Mouse (Mus musculus): ENCODE data around the gene Me1. TPM values are rescaled to one million over a fixed set of nuclear protein-coding genes. Genes with fewer than 3 reads are reported as not detected.

The Me1 gene
- not detected for total RNA-seq (2023)

GRCm38 (mm10) chr9:86695818-86696261 is at the start of gene Me1:
TSS of gene Me1 (minus strand) at chr9:86695953.

GRCm38 (mm10) chr9:86742959-86743911 is 47.5 kb upstream of the Me1 start, which contains the start of gene Prss35:
TSS of gene Prss35 (plus strand) at chr9:86743649.

GRCm38 (mm10) chr9:86571540-86572135 is 124.1 kb downstream of the Me1 start, which contains the start of the genes Pgm3 and Rwdd2a:
TSS of gene Pgm3 (minus strand) at chr9:86571842.
TSS of gene Rwdd2a (plus strand) at chr9:86571991.

Other genes starting within 250 kb of the Me1 start
- 1 to 10 TPM; 2.8 to 3.3 TPM for gene Ube2cbp, start 231.0 kb downstream of the Me1 start, total RNA-seq (2023)
- gene Dop1a, start 228.8 kb downstream of the Me1 start, total RNA-seq (2023), result 10 to 100 TPM; 65.3 to 71.3 TPM
- 10 to 100 TPM; 13.6 to 18.5 TPM for gene Pgm3, start 124.1 kb downstream of the Me1 start, total RNA-seq (2023)
- 1 to 10 TPM; 1.2 TPM for gene Rwdd2a, start 124.0 kb downstream of the Me1 start, total RNA-seq (2023)
- not detected for gene Prss35, start 47.7 kb upstream of the Me1 start, total RNA-seq (2023)
- gene Snap91, start 184.7 kb upstream of the Me1 start, total RNA-seq (2023), result not detected